Mouse (Mus musculus) midbrain, postnatal 0 days (tissue): ENCODE results near the gene Adra2b. TPM values are rescaled to one million over a fixed set of nuclear protein-coding genes. Genes with fewer than 3 reads are reported as not detected.

Experiments used
- ATAC-seq: fragments of 200-750 bp; cut with Nextera tagmentation; 2 replicates; pipeline ENCODE4 v1.8.0; 2017; ENCODE audit warnings: moderate number of reproducible peaks, mild to moderate bottlenecking, moderate TSS enrichment, moderate library complexity; ENCODE audit not compliant: low FRiP score
- DNase-seq: peaks from one replicate; pipeline ENCODE4 v3.0.0-alpha.2; 2015; ENCODE audit warnings: low spot score
- H3K27ac ChIP-seq: fragments of 300-500 bp; sonication (generic); 2 replicates; pipeline ENCODE4 v1.5.1; 2014; ENCODE audit warnings: low read depth, mild to moderate bottlenecking, low read length, mixed read lengths
- H3K27me3 ChIP-seq: fragments of 300-500 bp; sonication (generic); 2 replicates; pipeline ENCODE4 v1.6.1; 2014; ENCODE audit warnings: low read length, control low read depth, mixed read lengths; ENCODE audit not compliant: insufficient read depth
- H3K36me3 ChIP-seq: fragments of 300-500 bp; sonication (generic); 2 replicates; pipeline ENCODE4 v1.6.1; 2014; ENCODE audit warnings: low read length, control low read depth, mixed read lengths; ENCODE audit not compliant: insufficient read depth
- H3K4me1 ChIP-seq: fragments of 300-500 bp; sonication (generic); 2 replicates; pipeline ENCODE4 v1.6.1; 2014; ENCODE audit warnings: mild to moderate bottlenecking, control low read depth, antibody characterized with exemption, low read length, mixed read lengths; ENCODE audit not compliant: insufficient read depth
- H3K4me2 ChIP-seq: fragments of 300-500 bp; sonication (generic); 2 replicates; pipeline ENCODE4 v1.6.1; 2014; ENCODE audit warnings: low read depth, mild to moderate bottlenecking, low read length, mixed read lengths; ENCODE audit not compliant: poor library complexity, severe bottlenecking
- H3K4me3 ChIP-seq: fragments of 300-500 bp; sonication (generic); 2 replicates; pipeline ENCODE4 v1.5.1; 2014; ENCODE audit warnings: low read depth, mild to moderate bottlenecking, low read length, moderate library complexity
- H3K9ac ChIP-seq: fragments of 300-500 bp; sonication (generic); replicated peaks from 2 replicates; pipeline ENCODE4 v1.6.1; 2014; ENCODE audit warnings: mild to moderate bottlenecking, low read length, moderate library complexity, mixed read lengths; ENCODE audit not compliant: poor library complexity, severe bottlenecking
- H3K9me3 ChIP-seq: fragments of 300-500 bp; sonication (generic); 2 replicates; pipeline ENCODE4 v1.6.1; 2016; ENCODE audit warnings: low read length, control low read depth
- CTCF ChIP-seq: IDR thresholded peaks from 2 replicates; pipeline ENCODE4 v1.5.1; 2016; ENCODE audit warnings: antibody characterized with exemption, mild to moderate bottlenecking
- WGBS: fragments of 180-500 bp; shearing (Covaris S2); extraction: QIAGEN DNeasy Blood & Tissue Kit; methylation state at CpG from one replicate; pipeline ENCODE4 v1.1.7; 2014; 5-methylcytosine and 5-hydroxymethylcytosine counted together
- polyA plus RNA-seq: library from polyadenylated mRNA; unstranded; fragments of >200 nt; fragmentation: Nextera tagmentation; extraction: Ambion mirVana; gene quantifications from 2 replicates; pipeline ENCODE4 v1.2.1, GENCODE M21; 2015
- total RNA-seq: library from RNA; depleted of rRNA; stranded (reverse); fragments of >200 nt; gene quantifications from 2 replicates; pipeline ENCODE4 v1.2.3, GENCODE M21; 2014

Adra2b gene
- total and polyA plus RNA-seq, 2 experiments from 2014 or later: 0.68 to 0.71 TPM

- DNase-seq (no peak), ATAC-seq (no peak)
- no peaks in the 10 kb centered on the region for H3K36me3 ChIP-seq
- H3K4me3 ChIP-seq: no peak overlapping the region
- no peaks in the 10 kb centered on the region for H3K9me3 ChIP-seq
- 47% methylated on average over 7 of the region's 7 CpGs for WGBS
- no peak overlapping the region for H3K27ac ChIP-seq
- H3K4me1 ChIP-seq: no peaks in the 10 kb centered on the region
- no peak overlapping the region for H3K4me2 ChIP-seq
- H3K9ac ChIP-seq: no peak overlapping the region
- H3K27me3 ChIP-seq: no peaks in the 10 kb centered on the region
- TF ChIP-seq CTCF: peak; percentile 54
Measured at GRCm38 (mm10) chr2:127375759-127376341, 12.8 kb downstream of the Adra2b start.

- WGBS: 86% methylated on average over 6 of the region's 6 CpGs
- Histone ChIP-seq H3K4me1 (no peaks in the 10 kb centered on the region), H3K4me3 (no peak overlapping the region), H3K4me2 (no peak overlapping the region), H3K36me3 (no peaks in the 10 kb centered on the region), H3K27me3 (no peaks in the 10 kb centered on the region), H3K27ac (no peak overlapping the region), H3K9me3 (no peaks in the 10 kb centered on the region), H3K9ac (no peak overlapping the region)
- DNase-seq: no peak
- TF ChIP-seq CTCF: no peak
- ATAC-seq: no peak
Measured at GRCm38 (mm10) chr2:127376423-127377051, 13.5 kb downstream of the Adra2b start.

GRCm38 (mm10) chr2:127377942-127378610, 15.1 kb downstream of the Adra2b start:
- Histone ChIP-seq H3K4me3 (no peak overlapping the region), H3K4me1 (no peaks in the 10 kb centered on the region), H3K9me3 (no peaks in the 10 kb centered on the region), H3K36me3 (no peaks in the 10 kb centered on the region), H3K4me2 (no peak overlapping the region), H3K9ac (no peak overlapping the region), H3K27ac (no peak overlapping the region), H3K27me3 (no peaks in the 10 kb centered on the region)
- WGBS: 64% methylated on average over 7 of the region's 7 CpGs
- no peak for TF ChIP-seq CTCF
- DNase-seq (peak; percentile 36), ATAC-seq (no peak)

GRCm38 (mm10) chr2:127378611-127378990, 15.6 kb downstream of the Adra2b start:
- H3K4me1 ChIP-seq: no peaks in the 10 kb centered on the region
- ATAC-seq (no peak), DNase-seq (no peak)
- no peak overlapping the region for H3K27ac ChIP-seq
- H3K9ac ChIP-seq: no peak overlapping the region
- no peak overlapping the region for H3K4me2 ChIP-seq
- H3K27me3 ChIP-seq: no peaks in the 10 kb centered on the region
- TF ChIP-seq CTCF: no peak
- H3K36me3 ChIP-seq: no peaks in the 10 kb centered on the region
- H3K4me3 ChIP-seq: no peak overlapping the region
- no peaks in the 10 kb centered on the region for H3K9me3 ChIP-seq
- 66% methylated on average over 7 of the region's 7 CpGs for WGBS

- H3K27ac ChIP-seq: no peak overlapping the region
- no peaks in the 10 kb centered on the region for H3K36me3 ChIP-seq
- 78% methylated on average over 3 of the region's 3 CpGs for WGBS
- no peaks in the 10 kb centered on the region for H3K4me1 ChIP-seq
- ATAC-seq (no peak), DNase-seq (no peak)
- no peak overlapping the region for H3K4me2 ChIP-seq
- TF ChIP-seq CTCF: no peak
- no peak overlapping the region for H3K9ac ChIP-seq
- H3K4me3 ChIP-seq: no peak overlapping the region
- H3K9me3 ChIP-seq: no peaks in the 10 kb centered on the region
- H3K27me3 ChIP-seq: no peaks in the 10 kb centered on the region
Measured at GRCm38 (mm10) chr2:127379250-127379649, 16.2 kb downstream of the Adra2b start.

- H3K27me3 ChIP-seq: no peaks in the 10 kb centered on the region
- no peaks in the 10 kb centered on the region for H3K9me3 ChIP-seq
- H3K27ac ChIP-seq: no peak overlapping the region
- no peak for ATAC-seq
- no peak overlapping the region for H3K4me2 ChIP-seq
- TF ChIP-seq CTCF: no peak
- DNase-seq: no peak
- H3K4me1 ChIP-seq: no peaks in the 10 kb centered on the region
- WGBS: 67% methylated on average over 7 of the region's 7 CpGs
- no peak overlapping the region for H3K4me3 ChIP-seq
- no peaks in the 10 kb centered on the region for H3K36me3 ChIP-seq
- H3K9ac ChIP-seq: no peak overlapping the region
Measured at GRCm38 (mm10) chr2:127383881-127384280, 20.9 kb downstream of the Adra2b start.
